Mouse (Mus musculus): ENCODE results near the gene Plekhb2. TPM values are rescaled to one million over a fixed set of nuclear protein-coding genes. Genes with fewer than 3 reads are reported as not detected.

The Plekhb2 gene
- polyA plus RNA-seq, 1 experiment from 2014 or later, result 57.9 TPM

- Histone ChIP-seq H3K9ac (ENCODE audit: low read length) (no peak overlapping the region), H3K4me2 (ENCODE audit: low read length) (no peak overlapping the region), H3K4me3 (ENCODE audit: control insufficient read depth in 1 of 2, insufficient read depth in 1 of 2, low read depth in 1 of 2, low read length in 2 of 2) (no peak overlapping the region), H3K27ac (replicated peaks in 1 of 2; ENCODE audit: control insufficient read depth in 1 of 2, insufficient read depth in 1 of 2, low read depth in 2 of 2, low read length in 2 of 2) (no peak overlapping the region), H3K36me3 (ENCODE audit: control insufficient read depth, insufficient read depth, low read length) (peaks cover 82% of the 10 kb centered on the region), H3K27me3 (ENCODE audit: control insufficient read depth, insufficient read depth, low read length) (no peaks in the 10 kb centered on the region), H3K9me3 (ENCODE audit: control insufficient read depth, low read length) (no peaks in the 10 kb centered on the region), H3K4me1 (ENCODE audit: control insufficient read depth in 2 of 2, insufficient read depth in 2 of 2, low read length in 2 of 2) (peaks cover 3 to 9% of the 10 kb centered on the region in 2 experiments; a peak in 1 of 4 replicates)
- WGBS, result 91% methylated on average over 7 of the region's 7 CpGs
- ATAC-seq (ENCODE audit: insufficient number of reproducible peaks, insufficient read depth, low FRiP score, low read depth), result no peak
Observed at GRCm38 (mm10) chr1:34822746-34823145, 27.0 kb upstream of the Plekhb2 start.

- peaks cover 82% of the 10 kb centered on the region for H3K36me3 ChIP-seq (ENCODE audit: control insufficient read depth, insufficient read depth, low read length)
- 77% methylated on average over 6 of the region's 6 CpGs for WGBS
- H3K9me3 ChIP-seq (ENCODE audit: control insufficient read depth, low read length), result no peaks in the 10 kb centered on the region
- no peak overlapping the region for H3K9ac ChIP-seq (ENCODE audit: low read length)
- H3K27me3 ChIP-seq (ENCODE audit: control insufficient read depth, insufficient read depth, low read length), result no peaks in the 10 kb centered on the region
- ATAC-seq (ENCODE audit: insufficient number of reproducible peaks, insufficient read depth, low FRiP score, low read depth), result no peak
- H3K4me1 ChIP-seq (ENCODE audit: control insufficient read depth in 2 of 2, insufficient read depth in 2 of 2, low read length in 2 of 2), result peaks cover 3 to 9% of the 10 kb centered on the region in 2 experiments; a peak in 1 of 4 replicates
- no peak overlapping the region for H3K4me2 ChIP-seq (ENCODE audit: low read length)
- no peak overlapping the region for H3K4me3 ChIP-seq (ENCODE audit: control insufficient read depth in 1 of 2, insufficient read depth in 1 of 2, low read depth in 1 of 2, low read length in 2 of 2)
- no peak overlapping the region for H3K27ac ChIP-seq (replicated peaks in 1 of 2; ENCODE audit: control insufficient read depth in 1 of 2, insufficient read depth in 1 of 2, low read depth in 2 of 2, low read length in 2 of 2)
Observed at GRCm38 (mm10) chr1:34823353-34823752, 26.4 kb upstream of the Plekhb2 start.

DNA sequence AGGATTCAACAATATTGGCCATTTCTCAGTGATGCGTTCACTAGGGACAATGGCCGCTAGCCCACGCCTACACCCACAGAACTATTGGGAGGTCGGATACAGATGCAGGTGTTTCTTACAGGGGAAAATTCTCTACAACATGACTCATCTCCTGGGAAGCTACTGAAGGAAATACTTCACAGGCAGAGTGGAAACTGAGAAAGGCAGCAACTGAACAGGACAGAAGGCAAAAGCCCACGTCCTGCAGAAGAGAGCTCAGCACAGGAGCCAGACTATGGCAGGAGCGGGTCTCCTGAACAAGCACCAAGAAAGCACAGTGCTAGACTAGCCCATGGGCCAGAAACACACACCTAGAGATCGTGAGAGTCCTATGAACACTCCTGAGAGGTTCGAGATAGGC lies 25.6 kb upstream of the Plekhb2 start:
- WGBS, result 72% methylated on average over 8 of the region's 8 CpGs
- ATAC-seq (ENCODE audit: insufficient number of reproducible peaks, insufficient read depth, low FRiP score, low read depth), result no peak
- Histone ChIP-seq H3K27ac (replicated peaks in 1 of 2; ENCODE audit: control insufficient read depth in 1 of 2, insufficient read depth in 1 of 2, low read depth in 2 of 2, low read length in 2 of 2) (no peak overlapping the region), H3K27me3 (ENCODE audit: control insufficient read depth, insufficient read depth, low read length) (no peaks in the 10 kb centered on the region), H3K4me1 (ENCODE audit: control insufficient read depth in 2 of 2, insufficient read depth in 2 of 2, low read length in 2 of 2) (peaks cover 3 to 8% of the 10 kb centered on the region in 2 experiments; a peak in 1 of 4 replicates), H3K9me3 (ENCODE audit: control insufficient read depth, low read length) (no peaks in the 10 kb centered on the region), H3K4me3 (ENCODE audit: control insufficient read depth in 1 of 2, insufficient read depth in 1 of 2, low read depth in 1 of 2, low read length in 2 of 2) (no peak overlapping the region), H3K36me3 (ENCODE audit: control insufficient read depth, insufficient read depth, low read length) (peaks cover 82% of the 10 kb centered on the region), H3K9ac (ENCODE audit: low read length) (no peak overlapping the region), H3K4me2 (ENCODE audit: low read length) (no peak overlapping the region)

GRCm38 (mm10) chr1:34825909-34826308 lies 23.9 kb upstream of the Plekhb2 start:
- Histone ChIP-seq H3K4me1 (ENCODE audit: control insufficient read depth in 2 of 2, insufficient read depth in 2 of 2, low read length in 2 of 2) (0 out of 4 replicates have a peak, but pooled peaks cover 0 to 4% of the 10 kb centered on the region in 2 experiments), H3K36me3 (ENCODE audit: control insufficient read depth, insufficient read depth, low read length) (peaks cover 85% of the 10 kb centered on the region)

GRCm38 (mm10) chr1:34827900-34828299 lies 21.9 kb upstream of the Plekhb2 start:
- Histone ChIP-seq H3K4me3 (ENCODE audit: control insufficient read depth in 1 of 2, insufficient read depth in 1 of 2, low read depth in 1 of 2, low read length in 2 of 2) (no peak overlapping the region), H3K36me3 (ENCODE audit: control insufficient read depth, insufficient read depth, low read length) (peaks cover 80% of the 10 kb centered on the region), H3K9me3 (ENCODE audit: control insufficient read depth, low read length) (no peaks in the 10 kb centered on the region), H3K27me3 (ENCODE audit: control insufficient read depth, insufficient read depth, low read length) (no peaks in the 10 kb centered on the region), H3K9ac (ENCODE audit: low read length) (no peak overlapping the region), H3K4me1 (ENCODE audit: control insufficient read depth in 2 of 2, insufficient read depth in 2 of 2, low read length in 2 of 2) (peaks cover 2 to 17% of the 10 kb centered on the region in 2 experiments; a peak in 3 of 4 replicates), H3K4me2 (ENCODE audit: low read length) (no peak overlapping the region), H3K27ac (replicated peaks in 1 of 2; ENCODE audit: control insufficient read depth in 1 of 2, insufficient read depth in 1 of 2, low read depth in 2 of 2, low read length in 2 of 2) (no peak overlapping the region)
- no peak for ATAC-seq (ENCODE audit: insufficient number of reproducible peaks, insufficient read depth, low FRiP score, low read depth)
- 84% methylated on average over 7 of the region's 7 CpGs for WGBS

More at GRCm38 (mm10) chr1:34825909-34826308, 23.9 kb upstream of the Plekhb2 start:
- Histone ChIP-seq H3K27ac (replicated peaks in 1 of 2; ENCODE audit: control insufficient read depth in 1 of 2, insufficient read depth in 1 of 2, low read depth in 2 of 2, low read length in 2 of 2) (no peak overlapping the region), H3K27me3 (ENCODE audit: control insufficient read depth, insufficient read depth, low read length) (no peaks in the 10 kb centered on the region), H3K9me3 (ENCODE audit: control insufficient read depth, low read length) (no peaks in the 10 kb centered on the region), H3K4me2 (ENCODE audit: low read length) (no peak overlapping the region), H3K9ac (ENCODE audit: low read length) (no peak overlapping the region), H3K4me3 (ENCODE audit: control insufficient read depth in 1 of 2, insufficient read depth in 1 of 2, low read depth in 1 of 2, low read length in 2 of 2) (no peak overlapping the region)
- 76% methylated on average over 9 of the region's 9 CpGs for WGBS
- no peak for ATAC-seq (ENCODE audit: insufficient number of reproducible peaks, insufficient read depth, low FRiP score, low read depth)

- H3K9ac ChIP-seq (ENCODE audit: low read length), result no peak overlapping the region
- H3K4me1 ChIP-seq (ENCODE audit: control insufficient read depth in 2 of 2, insufficient read depth in 2 of 2, low read length in 2 of 2), result peaks cover 2 to 17% of the 10 kb centered on the region in 2 experiments; a peak in 3 of 4 replicates
- no peak overlapping the region for H3K27ac ChIP-seq (replicated peaks in 1 of 2; ENCODE audit: control insufficient read depth in 1 of 2, insufficient read depth in 1 of 2, low read depth in 2 of 2, low read length in 2 of 2)
- H3K27me3 ChIP-seq (ENCODE audit: control insufficient read depth, insufficient read depth, low read length), result no peaks in the 10 kb centered on the region
- ATAC-seq (ENCODE audit: insufficient number of reproducible peaks, insufficient read depth, low FRiP score, low read depth), result no peak
- no peak overlapping the region for H3K4me3 ChIP-seq (ENCODE audit: control insufficient read depth in 1 of 2, insufficient read depth in 1 of 2, low read depth in 1 of 2, low read length in 2 of 2)
- peaks cover 80% of the 10 kb centered on the region for H3K36me3 ChIP-seq (ENCODE audit: control insufficient read depth, insufficient read depth, low read length)
- 81% methylated on average over 5 of the region's 5 CpGs for WGBS
- no peaks in the 10 kb centered on the region for H3K9me3 ChIP-seq (ENCODE audit: control insufficient read depth, low read length)
- H3K4me2 ChIP-seq (ENCODE audit: low read length), result no peak overlapping the region
Observed at GRCm38 (mm10) chr1:34828528-34829294, 21.1 kb upstream of the Plekhb2 start.

DNA sequence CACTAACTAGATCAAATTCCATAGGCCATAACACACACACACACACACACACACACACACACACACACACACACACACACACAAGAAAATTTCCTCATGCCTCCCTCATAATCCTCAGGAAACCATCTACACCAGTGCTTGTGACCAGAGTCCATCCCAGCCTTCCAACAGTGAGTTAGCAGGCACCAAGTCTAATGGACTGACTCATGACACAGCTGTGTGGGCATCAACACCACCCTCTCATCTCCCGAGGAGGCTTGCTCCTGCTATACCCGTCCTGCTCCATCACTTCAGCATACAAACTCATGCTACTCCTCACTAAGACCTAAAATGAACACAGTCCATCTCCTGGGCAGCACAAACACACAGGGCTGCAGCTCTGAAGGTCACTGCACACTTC lies 18.8 kb upstream of the Plekhb2 start:
- peaks cover 2 to 17% of the 10 kb centered on the region in 2 experiments; a peak in 3 of 4 replicates for H3K4me1 ChIP-seq (ENCODE audit: control insufficient read depth in 2 of 2, insufficient read depth in 2 of 2, low read length in 2 of 2)
- H3K9ac ChIP-seq (ENCODE audit: low read length), result no peak overlapping the region
- H3K27me3 ChIP-seq (ENCODE audit: control insufficient read depth, insufficient read depth, low read length), result no peaks in the 10 kb centered on the region
- H3K4me2 ChIP-seq (ENCODE audit: low read length), result no peak overlapping the region
- 68% methylated on average over 2 of the region's 2 CpGs for whole genome bisulfite sequencing
- H3K27ac ChIP-seq (replicated peaks in 1 of 2; ENCODE audit: control insufficient read depth in 1 of 2, insufficient read depth in 1 of 2, low read depth in 2 of 2, low read length in 2 of 2), result no peak overlapping the region
- H3K9me3 ChIP-seq (ENCODE audit: control insufficient read depth, low read length), result no peaks in the 10 kb centered on the region
- ATAC-seq (ENCODE audit: insufficient number of reproducible peaks, insufficient read depth, low FRiP score, low read depth), result no peak
- H3K4me3 ChIP-seq (ENCODE audit: control insufficient read depth in 1 of 2, insufficient read depth in 1 of 2, low read depth in 1 of 2, low read length in 2 of 2), result no peak overlapping the region
- peaks cover 84% of the 10 kb centered on the region for H3K36me3 ChIP-seq (ENCODE audit: control insufficient read depth, insufficient read depth, low read length)

Measured in heart, embryonic 14.5 days (tissue).